Mouse (Mus musculus): ENCODE measurements around the gene Tas2r137. TPM values are rescaled to one million over a fixed set of nuclear protein-coding genes. Genes with fewer than 3 reads are reported as not detected.

Gene Tas2r137
- polyA plus RNA-seq, 1 experiment from 2014 or later, result not detected

DNA sequence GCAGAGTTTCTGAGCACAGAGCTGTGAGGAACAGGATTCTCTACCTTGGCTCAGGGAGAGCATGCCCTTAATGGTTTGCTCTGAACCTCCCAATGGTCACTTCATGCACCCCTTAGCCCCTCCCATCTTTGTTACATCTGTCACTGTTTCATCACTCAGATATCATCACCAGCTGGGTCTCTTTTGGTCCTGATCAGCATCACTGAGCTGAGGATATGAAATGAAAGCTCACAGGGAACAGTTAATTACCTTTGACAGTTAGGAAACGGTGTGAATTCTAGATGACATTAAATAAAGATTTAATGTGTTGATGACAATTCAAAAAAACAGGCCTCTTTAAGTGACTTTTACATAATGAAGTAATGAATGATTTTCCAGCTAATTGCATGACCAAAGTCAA lies 28.4 kb downstream of the Tas2r137 start, which contains the start of gene Prss37:
TSS of gene Prss37 (minus strand) at position 101 of the 400 bp plus-strand sequence.
- no peaks in the 10 kb centered on the region for H3K27me3 ChIP-seq (ENCODE audit: low read depth, poor library complexity, severe bottlenecking)
- no peaks in the 10 kb centered on the region for H3K9me3 ChIP-seq (replicated peaks)
- no peaks in the 10 kb centered on the region for H3K4me1 ChIP-seq
- WGBS, result 80% methylated on average over 1 of the region's 1 CpGs
- H3K4me3 ChIP-seq, result no peak within 1 kb of the TSS
- H3K36me3 ChIP-seq, result no peaks in the 10 kb centered on the region
- H3K27ac ChIP-seq, result no peak within 1 kb of the TSS
- DNase-seq (ENCODE audit: low spot score), result no peak

Other genes starting within 250 kb of the Tas2r137 start
- 47.5 and 47.9 TPM in 2 replicates for gene Agk, start 166.1 kb upstream of the Tas2r137 start, polyA plus RNA-seq (2016; fragmentation: Nextera tagmentation; extraction: Ambion mirVana)
- 12.6 and 13.8 TPM in 2 replicates for gene E330009J07Rik, start 55.1 kb upstream of the Tas2r137 start, polyA plus RNA-seq (2016; fragmentation: Nextera tagmentation; extraction: Ambion mirVana)
- gene Wee2, start 52.1 kb upstream of the Tas2r137 start, polyA plus RNA-seq (2016; fragmentation: Nextera tagmentation; extraction: Ambion mirVana), result 0.18 and 0.26 TPM in 2 replicates
- 212 and 220 TPM in 2 replicates for gene Ssbp1, start 19.9 kb upstream of the Tas2r137 start, polyA plus RNA-seq (2016; fragmentation: Nextera tagmentation; extraction: Ambion mirVana)
- gene Tas2r108, start 2.3 kb downstream of the Tas2r137 start, polyA plus RNA-seq (2016; fragmentation: Nextera tagmentation; extraction: Ambion mirVana), result not detected in 2 replicates
- gene Prss37, start 28.3 kb downstream of the Tas2r137 start, polyA plus RNA-seq (2016; fragmentation: Nextera tagmentation; extraction: Ambion mirVana), result not detected in 2 replicates
- 0.04 and 0.19 TPM in 2 replicates for gene Olfr461, start 63.8 kb downstream of the Tas2r137 start, polyA plus RNA-seq (2016; fragmentation: Nextera tagmentation; extraction: Ambion mirVana)
- not detected in 2 replicates for gene Olfr460, start 78.3 kb downstream of the Tas2r137 start, polyA plus RNA-seq (2016; fragmentation: Nextera tagmentation; extraction: Ambion mirVana)
- 0.38 and 0.54 TPM in 2 replicates for gene Clec5a, start 94.6 kb downstream of the Tas2r137 start, polyA plus RNA-seq (2016; fragmentation: Nextera tagmentation; extraction: Ambion mirVana)
- gene Tas2r138, start 122.1 kb downstream of the Tas2r137 start, polyA plus RNA-seq (2016; fragmentation: Nextera tagmentation; extraction: Ambion mirVana), result not detected in 2 replicates
- gene Mgam, start 137.6 kb downstream of the Tas2r137 start, polyA plus RNA-seq (2016; fragmentation: Nextera tagmentation; extraction: Ambion mirVana), result 0.08 and 0.15 TPM in 2 replicates